Mouse (Mus musculus): ENCODE measurements at regions not wholly inside any gene's neighbourhood (a gene's known extent, or its start where the extent isn't known, plus 50 kb on each side); places are given as distances from the start of the nearest gene placed in this dataset.

DNA sequence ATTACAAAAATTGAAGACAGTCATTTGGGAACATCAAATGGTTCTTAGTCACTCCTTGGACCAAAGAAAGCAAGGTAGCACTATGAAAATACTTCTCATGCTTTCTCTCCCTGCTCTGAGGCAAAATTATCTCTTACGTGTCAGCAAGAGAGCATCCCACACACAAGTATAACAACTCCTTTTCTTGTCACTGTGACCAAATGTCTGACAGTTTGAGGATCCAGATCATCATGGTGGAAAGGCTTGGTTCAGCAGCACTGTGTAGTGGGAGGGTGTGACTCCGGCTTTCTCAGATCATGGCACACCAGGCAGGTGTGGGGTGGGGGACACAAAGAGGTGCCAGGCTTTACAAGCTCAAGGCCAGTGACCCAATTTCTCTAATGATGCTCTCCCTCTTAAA lies 113.5 kb downstream of the Neurod6 start:
- Histone ChIP-seq H3K4me2 (no peak overlapping the region), H3K27me3 (no peaks in the 10 kb centered on the region), H3K9ac (no peak overlapping the region), H3K4me3 (replicated peaks) (no peak overlapping the region), H3K4me1 (no peaks in the 10 kb centered on the region), H3K9me3 (replicated peaks) (no peaks in the 10 kb centered on the region), H3K36me3 (no peaks in the 10 kb centered on the region), H3K27ac (no peak overlapping the region)
- ATAC-seq (replicated peaks; ENCODE audit: low FRiP score): no peak
- 81% methylated on average over 2 of the region's 2 CpGs for WGBS

DNA sequence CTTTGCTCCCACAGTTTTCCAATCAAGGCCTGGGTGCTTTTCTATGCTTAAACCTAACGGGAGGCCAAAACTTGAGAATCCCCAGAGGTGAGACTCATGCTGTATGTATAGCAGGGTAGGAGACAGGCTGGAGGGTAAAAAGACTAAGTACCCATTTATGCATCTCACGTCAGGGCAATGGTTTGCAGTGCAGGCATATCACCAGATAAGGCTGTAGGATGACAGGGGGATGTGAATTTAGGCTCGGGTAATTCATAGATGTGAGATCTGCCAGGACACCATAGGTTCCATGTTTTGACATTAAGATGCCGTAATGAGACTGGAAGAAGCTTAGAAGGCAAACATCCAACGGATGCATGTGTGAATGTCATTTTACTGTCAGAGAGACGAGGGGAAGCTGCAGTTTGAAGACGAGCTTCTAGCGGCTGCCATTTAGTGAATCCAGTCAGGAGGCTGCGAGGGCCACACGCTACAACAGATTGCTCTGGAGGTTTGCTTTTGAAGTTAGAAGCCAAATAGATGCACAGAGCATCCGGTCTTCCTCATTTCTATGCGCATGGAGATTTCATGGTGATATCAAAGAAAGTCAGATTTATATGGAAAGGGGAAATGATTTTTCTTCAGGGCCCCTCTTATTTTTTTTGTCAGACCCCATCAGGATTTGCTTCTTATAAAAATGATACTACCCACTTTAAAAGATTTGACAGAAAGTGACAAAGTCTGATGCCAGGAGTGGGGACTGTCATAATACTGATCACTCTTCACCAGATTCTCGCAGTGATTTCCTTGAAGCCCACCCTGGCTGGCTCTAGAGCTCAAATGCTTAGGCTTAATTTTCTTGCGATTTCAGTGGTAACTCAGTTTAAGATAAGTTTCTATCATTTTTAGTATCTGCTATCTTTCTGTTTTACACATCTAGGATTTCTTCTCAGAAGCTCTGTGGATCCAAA lies 113.8 kb downstream of the Adcyap1r1 start:
- Histone ChIP-seq H3K9me3 (replicated peaks) (no peaks in the 10 kb centered on the region), H3K4me3 (replicated peaks) (no peak overlapping the region), H3K36me3 (no peaks in the 10 kb centered on the region), H3K4me2 (no peak overlapping the region), H3K9ac (no peak overlapping the region), H3K27me3 (no peaks in the 10 kb centered on the region), H3K4me1 (no peaks in the 10 kb centered on the region), H3K27ac (no peak overlapping the region)
- 74% methylated on average over 14 of the region's 14 CpGs for WGBS
- ATAC-seq (replicated peaks; ENCODE audit: low FRiP score): no peak

DNA sequence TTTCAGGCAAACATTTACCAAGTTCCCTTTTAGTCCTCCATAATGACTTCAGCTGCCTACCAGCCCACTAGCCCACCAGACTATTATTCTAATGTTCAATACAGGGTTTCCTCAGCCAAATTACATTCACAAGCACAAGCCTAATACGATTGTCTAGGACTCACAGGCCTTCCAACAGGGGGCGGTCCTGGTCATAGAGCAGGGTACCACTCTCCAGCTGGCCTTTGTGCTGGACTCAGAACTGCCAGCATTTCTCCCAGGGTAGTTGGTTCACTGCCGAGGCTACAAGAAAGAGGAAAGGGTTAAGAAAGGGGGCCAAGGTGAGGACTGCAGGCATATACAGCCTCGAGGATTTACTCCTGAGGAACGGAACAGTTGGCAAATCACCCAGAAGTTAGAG lies 108.8 kb downstream of the Adcyap1r1 start:
- no peak for ATAC-seq (replicated peaks; ENCODE audit: low FRiP score)

DNA sequence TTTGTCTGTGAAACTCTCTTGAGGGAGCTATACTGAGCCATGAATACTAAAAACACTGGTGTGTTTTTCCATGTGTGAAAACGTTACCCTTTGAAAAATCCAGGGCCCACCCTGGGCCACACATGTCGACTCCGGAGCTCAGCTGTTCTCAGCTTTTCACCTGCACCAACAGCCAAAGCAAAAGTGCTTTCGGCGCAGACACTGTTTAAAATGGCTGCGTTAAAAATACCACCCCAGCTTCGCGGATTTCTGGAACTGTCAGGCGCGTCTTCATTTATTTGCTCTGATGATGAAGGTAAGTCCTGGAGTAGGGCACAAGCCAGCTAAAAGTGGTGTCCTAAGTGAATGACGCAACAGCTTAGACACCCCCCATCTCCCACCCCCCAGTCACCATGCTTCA lies 108.0 kb downstream of the Adcyap1r1 start:
- WGBS: 90% methylated on average over 11 of the region's 11 CpGs
- no peak overlapping the region for H3K4me2 ChIP-seq
- H3K36me3 ChIP-seq: no peaks in the 10 kb centered on the region
- H3K27ac ChIP-seq: no peak overlapping the region
- H3K27me3 ChIP-seq: no peaks in the 10 kb centered on the region
- no peak overlapping the region for H3K9ac ChIP-seq
- no peak for ATAC-seq (replicated peaks; ENCODE audit: low FRiP score)
- no peaks in the 10 kb centered on the region for H3K4me1 ChIP-seq
- H3K9me3 ChIP-seq (replicated peaks): no peaks in the 10 kb centered on the region
- H3K4me3 ChIP-seq (replicated peaks): no peak overlapping the region

More for the DNA sequence above, 108.8 kb downstream of the Adcyap1r1 start:
- no peak overlapping the region for H3K9ac ChIP-seq
- H3K4me2 ChIP-seq: no peak overlapping the region
- H3K9me3 ChIP-seq (replicated peaks): no peaks in the 10 kb centered on the region
- whole genome bisulfite sequencing: 61% methylated on average over 5 of the region's 5 CpGs
- no peaks in the 10 kb centered on the region for H3K27me3 ChIP-seq
- no peaks in the 10 kb centered on the region for H3K36me3 ChIP-seq
- no peaks in the 10 kb centered on the region for H3K4me1 ChIP-seq
- no peak overlapping the region for H3K27ac ChIP-seq
- no peak overlapping the region for H3K4me3 ChIP-seq (replicated peaks)
